22 mouse cellular contexts compared by ENCODE assay signal in genomic region chr13:81980094-81980493, GRCm38 (mm10).
A peak's percentile ranks its signal among the peaks of the same experiment; 100 is the strongest.
DNase-seq lines count a peak whose midpoint lies in the region; TF ChIP-seq lines count a peak whose summit lies in the region.
"Had no signal": no experiment of that assay in that cellular context is flagged by ENCODE, and none has a peak within 500 bp of the region (broad histone marks: within the 10 kb centered on the region; RNA-seq: fewer than 3 reads in every experiment).

No protein-coding gene starts in this region.

- no peak overlapping the region for H3K4me3 ChIP-seq in lung, adult 2 months (replicated peaks; ENCODE audit: extremely low read depth, low read depth, low read length)
- H3K4me3 ChIP-seq: gastrocnemius, adult 2 months; heart, embryonic 15.5 days; hindbrain, embryonic 13.5 days; liver, embryonic 13.5 days; lung, embryonic 15.5 days; midbrain, embryonic 15.5 days; neural tube, embryonic 12.5 days had no signal

- TF ChIP-seq POLR2A in lung, adult 2 months (IDR thresholded peaks at IDR 0.05; ENCODE audit: borderline replicate concordance, extremely low read depth, low read depth, low read length) = no peak

- TF ChIP-seq CTCF in lung, adult 2 months (IDR thresholded peaks at IDR 0.05; ENCODE audit: insufficient read depth, low read length) = no peak

- DNase-seq in frontal cortex, adult 2 months (ENCODE audit: extremely low spot score in 1 of 2, low spot score in 1 of 2) = peak; percentile 8 to 45
- DNase-seq in frontal cortex, postnatal 10 days (ENCODE audit: low spot score in 2 of 2) = no peak
- DNase-seq in lung, postnatal 10 days = peak; percentile 6
- DNase-seq in lung, adult 2 months = no peak
- DNase-seq in brain, embryonic 18.5 days (ENCODE audit: low read depth, low spot score) = peak; percentile 43
- DNase-seq in telencephalon, adult 2 months (ENCODE audit: low read depth, low spot score) = peak; percentile 23
- DNase-seq in cerebellum, adult 11 months = no peak
- DNase-seq: adrenal gland, adult 8-10 months; B cell, adult 2 months; cerebellum, adult 9-10 months; gastrocnemius, adult 2 months; heart, postnatal 36 days; kidney, adult 18-20 months; kidney, postnatal 4 days; liver, embryonic 13.5 days; retina, postnatal 1 day; thymus, postnatal 14 days had no signal

- WGBS in lung, adult 2 months = 73% methylated on average over 5 of the region's 5 CpGs

- no peaks in the 10 kb centered on the region for H3K4me1 ChIP-seq in lung, adult 2 months (ENCODE audit: control insufficient read depth, insufficient read depth, low read length)
- H3K4me1 ChIP-seq: hindbrain, embryonic 13.5 days; liver, embryonic 13.5 days; lung, embryonic 15.5 days; midbrain, embryonic 15.5 days; neural tube, embryonic 12.5 days had no signal

Comparison
In these comparisons a context has a peak if more than half of its experiments do, and no peak if none do; other contexts are left out.
1. DNase-seq: peak in frontal cortex, adult 2 months (2 of 2), lung, postnatal 10 days (single experiment), brain, embryonic 18.5 days (single experiment) and telencephalon, adult 2 months (single experiment); none in frontal cortex, postnatal 10 days (0 of 2), lung, adult 2 months (single experiment) and cerebellum, adult 11 months (single experiment).